Mouse (Mus musculus) frontal cortex, postnatal 36 days (tissue): ENCODE results near the gene Itga5.
A peak's percentile ranks its signal among the peaks of the same experiment; 100 is the strongest.

ENCODE experiments used
- DNase-seq, 2 experiments: peaks; one replicate each; pipeline ENCODE4 v3.0.0; 2022; ENCODE audit warnings: low spot score in 2 of 2

Itga5 gene

GRCm38 (mm10) chr15:103365471-103366375 is 840 bp downstream of the Itga5 start:
- no peak for DNase-seq

GRCm38 (mm10) chr15:103364761-103365160 is 1.8 kb downstream of the Itga5 start:
- no peak for DNase-seq

GRCm38 (mm10) chr15:103363809-103364208 is 2.8 kb downstream of the Itga5 start:
- DNase-seq, result no peak

DNA sequence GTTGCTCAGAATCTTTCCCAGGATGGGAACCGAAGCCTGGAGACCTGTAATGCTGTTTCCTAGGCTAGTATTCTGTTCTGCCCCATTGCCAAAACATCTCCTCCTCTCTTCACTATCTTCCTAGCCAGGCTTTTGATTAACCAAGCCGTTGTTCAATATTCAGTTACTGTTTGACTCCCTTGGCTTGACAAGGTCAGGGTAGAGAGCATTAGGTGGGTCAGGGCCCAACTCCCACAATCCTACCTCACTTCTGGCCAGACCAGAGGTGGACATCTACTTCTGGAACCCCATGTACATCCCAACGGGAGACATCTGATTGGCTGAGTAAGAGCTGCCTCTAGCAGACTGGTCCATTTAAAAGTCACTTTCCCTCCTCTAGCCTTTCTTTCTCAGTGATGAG is 3.6 kb downstream of the Itga5 start:
- no peak for DNase-seq

GRCm38 (mm10) chr15:103362333-103362732 is 4.2 kb downstream of the Itga5 start:
- DNase-seq, result no peak

DNA sequence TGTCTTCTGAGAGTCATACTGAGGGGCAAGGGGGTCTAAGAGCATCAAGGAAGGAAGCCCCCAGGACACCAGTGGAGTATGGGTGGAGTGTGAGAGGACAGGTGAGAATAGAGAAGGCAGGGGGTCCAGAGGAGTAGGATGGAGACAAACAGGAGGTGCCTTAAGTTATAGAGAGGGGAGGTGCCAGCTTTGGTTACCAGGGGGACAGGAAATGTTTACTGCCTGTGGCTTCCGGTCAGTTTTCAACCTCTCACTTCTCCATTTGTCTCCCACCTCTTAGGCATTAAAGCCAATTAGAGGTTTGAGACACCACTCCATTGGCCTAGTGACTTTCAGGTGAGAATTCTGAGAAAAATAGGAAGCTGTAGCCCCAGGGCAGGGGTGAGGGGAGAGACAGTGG is 5.3 kb downstream of the Itga5 start:
- DNase-seq, result no peak

DNA sequence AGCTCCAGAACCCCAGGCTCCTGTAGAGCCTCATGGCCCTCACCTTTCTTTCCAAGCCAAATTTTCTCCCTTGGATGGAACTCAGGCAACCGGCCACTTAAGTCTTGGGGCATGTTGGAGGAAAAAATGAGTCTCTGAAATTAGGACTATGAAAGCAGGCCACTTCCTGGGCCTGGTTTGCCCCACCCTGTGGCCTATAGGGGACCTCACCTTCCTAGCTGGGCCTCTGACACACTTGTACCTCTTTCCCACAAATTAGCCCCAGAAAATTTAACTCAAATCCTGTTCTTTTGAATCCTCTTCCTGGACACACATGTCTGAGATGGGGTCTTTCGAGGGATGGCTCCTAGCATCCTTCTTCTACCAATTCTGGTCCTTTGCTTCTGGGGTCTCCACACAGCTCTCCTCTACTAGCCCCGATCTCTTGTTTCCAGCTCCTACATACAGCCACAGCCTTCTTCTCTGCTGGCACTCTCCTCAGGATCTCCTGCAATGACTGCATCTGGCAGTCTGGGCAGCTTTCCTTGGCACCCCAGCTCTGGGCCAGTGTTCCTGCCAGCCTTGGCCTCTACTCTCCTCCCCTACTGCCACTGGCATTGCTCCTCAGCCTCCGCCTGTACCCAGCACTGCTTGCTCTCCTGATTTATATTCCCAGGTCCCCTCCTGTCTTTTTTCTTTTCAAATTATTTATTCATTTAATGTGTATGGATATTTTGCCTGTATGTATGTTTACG is 6.5 kb downstream of the Itga5 start:
- DNase-seq, result no peak

DNA sequence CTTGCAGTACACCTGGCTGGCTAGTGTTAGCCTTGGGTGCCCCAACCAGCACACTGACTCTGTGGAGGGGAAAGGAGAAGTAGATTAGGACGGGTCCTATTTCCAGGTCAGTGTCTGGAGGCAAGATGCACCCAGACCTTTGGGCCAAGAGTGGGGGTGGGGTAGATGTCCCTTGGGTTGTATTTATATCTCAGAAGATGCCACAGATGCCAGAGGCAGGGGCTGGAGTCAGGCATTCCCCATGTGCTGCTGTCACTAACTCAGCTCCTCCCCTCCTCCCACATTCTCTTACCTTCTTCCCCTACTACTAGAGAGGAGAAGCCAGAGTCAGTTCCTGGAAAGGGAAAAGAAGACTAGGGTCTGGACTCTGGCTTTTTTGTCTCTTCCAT is 7.4 kb downstream of the Itga5 start:
- no peak for DNase-seq

GRCm38 (mm10) chr15:103358278-103359121 is 8.1 kb downstream of the Itga5 start:
- DNase-seq, result no peak

DNA sequence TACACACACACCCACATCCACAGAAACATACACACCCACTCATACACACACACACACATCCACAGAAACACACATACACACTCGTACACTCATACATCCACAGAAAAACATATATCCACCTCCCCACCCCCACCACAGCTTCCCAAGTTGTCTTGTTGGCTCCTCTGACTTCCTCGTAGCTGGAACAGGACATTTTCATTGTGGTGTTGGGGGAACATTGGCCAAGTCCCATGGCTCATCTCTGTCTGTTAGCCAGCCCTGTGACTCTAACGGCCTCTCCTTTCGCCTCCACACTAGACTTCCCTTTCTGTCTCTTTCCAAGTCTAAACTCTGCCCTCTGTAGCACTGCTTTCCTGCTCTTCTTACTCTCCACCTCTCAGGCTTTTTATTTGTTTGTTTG is 8.7 kb downstream of the Itga5 start:
- no peak for DNase-seq

GRCm38 (mm10) chr15:103356130-103356529 is 10.4 kb downstream of the Itga5 start:
- no peak for DNase-seq

DNA sequence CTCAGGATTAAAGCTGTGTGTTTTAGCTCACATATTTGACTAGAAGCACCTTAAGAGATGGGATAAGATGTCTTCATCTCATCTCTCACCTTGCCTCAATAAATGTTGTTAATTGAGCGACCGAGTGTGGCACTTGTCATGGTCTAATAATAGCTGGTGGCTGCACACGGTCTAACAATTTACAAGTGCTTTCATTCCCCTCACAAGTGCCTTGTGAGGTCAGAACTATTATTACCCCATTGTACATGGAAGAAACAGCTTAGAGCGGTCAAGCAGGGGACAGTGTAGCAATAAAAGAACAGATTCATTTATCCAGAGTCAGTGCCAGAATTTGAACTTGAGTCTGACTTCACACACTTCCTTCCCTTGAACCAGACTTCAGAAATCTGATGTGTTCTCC is 11.1 kb downstream of the Itga5 start:
- no peak for DNase-seq

DNA sequence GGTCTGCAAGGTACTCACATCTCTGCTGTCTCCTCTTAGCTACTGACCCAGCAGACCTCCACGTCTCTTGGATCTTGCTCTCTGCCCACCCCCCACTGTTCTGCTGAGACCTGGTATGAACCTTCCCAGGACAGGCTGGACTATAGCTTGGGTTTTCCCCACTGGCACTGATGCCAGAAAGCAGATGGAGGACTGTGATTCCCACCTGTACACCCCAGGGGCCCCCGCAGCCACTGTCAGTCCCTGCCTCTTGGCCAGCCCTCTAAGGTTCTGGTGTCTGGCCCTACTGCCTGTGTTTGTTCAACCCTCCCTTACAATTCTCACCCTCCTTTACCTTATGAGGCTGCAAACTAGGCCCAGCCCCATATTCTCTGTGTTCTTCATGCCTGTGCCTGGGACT is 11.9 kb downstream of the Itga5 start:
- no peak for DNase-seq

- no peak for DNase-seq
Observed at GRCm38 (mm10) chr15:103353511-103354256, 12.9 kb downstream of the Itga5 start.

GRCm38 (mm10) chr15:103352856-103353255 is 13.7 kb downstream of the Itga5 start:
- DNase-seq, result no peak

DNA sequence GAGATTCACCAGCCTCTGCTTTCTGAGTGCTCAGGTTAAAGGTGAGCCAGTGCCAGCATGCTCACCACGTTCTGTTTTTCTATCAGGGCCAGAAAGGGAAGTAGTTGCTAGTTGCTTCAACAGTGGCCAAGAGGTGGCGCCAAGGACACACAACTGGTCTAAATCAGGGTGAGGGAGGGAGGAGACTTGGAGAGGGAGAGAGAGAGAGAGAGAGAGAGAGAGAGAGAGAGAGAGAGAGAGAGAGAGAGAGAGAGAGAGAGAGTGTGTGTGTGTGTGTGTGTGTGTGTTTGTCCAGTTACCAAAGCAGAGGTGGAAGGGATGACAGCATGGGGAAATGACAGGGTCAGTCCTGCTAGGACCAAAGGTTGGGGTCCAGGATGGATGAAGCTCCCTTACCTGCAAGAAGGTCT is 19.3 kb downstream of the Itga5 start:
- peak in 1 of 2 experiments; percentile 63 for DNase-seq

DNA sequence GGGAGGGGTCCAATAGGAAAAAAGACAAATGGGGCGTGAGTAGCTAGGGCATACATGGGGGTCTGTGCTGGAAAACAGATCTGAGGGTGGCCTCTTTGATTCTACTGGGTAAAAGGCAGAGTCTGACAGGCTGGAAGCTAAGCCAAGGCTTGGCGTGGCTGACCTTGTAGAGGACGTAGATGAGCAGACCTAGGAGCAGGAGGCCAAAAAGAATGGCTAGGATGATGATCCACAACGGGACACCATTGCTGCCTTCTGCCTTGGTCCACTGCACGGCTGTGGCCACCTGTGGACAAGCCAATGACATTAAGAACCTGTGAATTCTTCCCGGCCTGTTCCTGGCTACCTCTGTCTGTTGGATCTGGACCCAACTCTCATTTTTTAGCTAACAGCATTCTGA is 20.8 kb downstream of the Itga5 start:
- no peak for DNase-seq

DNA sequence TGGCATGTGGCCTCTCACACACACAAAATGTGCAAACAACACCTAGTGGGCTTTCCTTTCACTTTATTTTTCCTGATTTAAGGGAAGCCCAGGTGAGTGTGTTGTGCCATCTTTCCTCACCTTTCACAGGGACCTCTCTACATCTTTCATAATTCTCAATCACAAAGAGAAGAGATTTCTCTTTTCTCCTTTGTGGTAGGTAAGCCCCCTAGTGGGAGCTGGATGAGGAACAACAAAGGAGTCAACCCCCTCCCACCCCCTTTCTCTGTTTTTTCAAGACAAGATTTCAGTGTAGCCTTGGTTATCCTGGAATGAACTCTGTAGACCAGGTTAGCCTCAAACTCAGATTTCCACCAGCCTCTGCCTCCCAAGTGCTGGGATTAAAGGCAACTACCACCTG is 23.0 kb downstream of the Itga5 start:
- no peak for DNase-seq

GRCm38 (mm10) chr15:103343008-103343407 is 23.6 kb downstream of the Itga5 start:
- DNase-seq, result no peak

- DNase-seq, result peak; percentile 84 to 90
Observed at GRCm38 (mm10) chr15:103342415-103342814, 24.1 kb downstream of the Itga5 start.

DNA sequence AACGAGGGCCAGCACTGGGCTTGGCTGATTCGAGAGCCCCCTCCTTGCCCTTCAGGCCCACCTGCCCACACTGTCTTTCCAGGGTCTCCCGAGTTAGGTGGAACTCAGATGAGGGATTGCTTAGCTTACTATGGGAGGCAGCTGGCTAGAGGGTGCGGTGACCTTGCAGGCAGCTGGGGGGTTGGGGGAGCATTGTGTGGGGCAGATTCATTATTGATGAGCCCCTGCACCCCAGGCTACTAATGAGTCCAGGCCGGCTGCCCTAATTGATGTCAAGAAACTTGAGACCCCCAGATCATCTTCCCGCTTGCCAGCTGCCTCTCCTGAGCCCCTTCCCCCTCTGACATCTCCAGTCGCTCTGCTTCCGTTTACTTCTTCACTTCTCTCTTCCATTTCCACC is 25.0 kb downstream of the Itga5 start:
- DNase-seq, result no peak
